Mouse (Mus musculus) hindbrain, embryonic 11.5 days (tissue): ENCODE data around the gene Spdl1. TPM values are rescaled to one million over a fixed set of nuclear protein-coding genes. Genes with fewer than 3 reads are reported as not detected.
A peak's percentile ranks its signal among the peaks of the same experiment; 100 is the strongest.

ENCODE experiments used
- ATAC-seq: fragments of 200-750 bp; cut with Nextera tagmentation; 2 replicates; pipeline ENCODE4 v1.8.0; 2017; ENCODE audit warnings: mild to moderate bottlenecking, moderate TSS enrichment, moderate library complexity; ENCODE audit not compliant: low FRiP score
- DNase-seq: peaks from one replicate; pipeline ENCODE4 v3.0.0-alpha.2; 2015; ENCODE audit warnings: low spot score
- H3K27ac ChIP-seq: fragments of 300-500 bp; sonication (generic); 2 replicates; pipeline ENCODE4 v1.5.1; 2014; ENCODE audit warnings: mild to moderate bottlenecking, low read depth, low read length
- H3K27me3 ChIP-seq: fragments of 300-500 bp; sonication (generic); 2 replicates; pipeline ENCODE4 v1.6.1; 2014; ENCODE audit warnings: mild to moderate bottlenecking, low read length, moderate library complexity, mixed read lengths; ENCODE audit not compliant: control insufficient read depth, insufficient read depth
- H3K36me3 ChIP-seq: fragments of 300-500 bp; sonication (generic); 2 replicates; pipeline ENCODE4 v1.6.1; 2014; ENCODE audit warnings: mild to moderate bottlenecking, low read length, moderate library complexity, mixed read lengths; ENCODE audit not compliant: control insufficient read depth, insufficient read depth
- H3K4me1 ChIP-seq: fragments of 300-500 bp; sonication (generic); replicated peaks from 2 replicates; pipeline ENCODE4 v1.6.1; 2014; ENCODE audit warnings: low read length, mixed read lengths; ENCODE audit not compliant: control insufficient read depth, insufficient read depth
- H3K4me2 ChIP-seq: fragments of 300-500 bp; sonication (generic); replicated peaks from 2 replicates; pipeline ENCODE4 v1.6.1; 2014; ENCODE audit warnings: mild to moderate bottlenecking, low read depth, low read length
- H3K4me3 ChIP-seq: fragments of 300-500 bp; sonication (generic); 2 replicates; pipeline ENCODE4 v1.5.1; 2014; ENCODE audit warnings: low read depth, low read length
- H3K9ac ChIP-seq: fragments of 300-500 bp; sonication (generic); 2 replicates; pipeline ENCODE4 v1.6.1; 2014; ENCODE audit warnings: low read depth, low read length
- H3K9me3 ChIP-seq: fragments of 300-500 bp; sonication (generic); 2 replicates; pipeline ENCODE4 v1.6.1; 2016; ENCODE audit warnings: low read length; ENCODE audit not compliant: control insufficient read depth
- WGBS: fragments of 180-500 bp; shearing (Covaris S2); extraction: QIAGEN DNeasy Blood & Tissue Kit; methylation state at CpG from one replicate; pipeline ENCODE4 v1.1.7; 2014; 5-methylcytosine and 5-hydroxymethylcytosine counted together
- polyA plus RNA-seq: library from polyadenylated mRNA; unstranded; fragments of >200 nt; fragmentation: Nextera tagmentation; extraction: Ambion mirVana; gene quantifications from 2 replicates; pipeline ENCODE4 v1.2.1, GENCODE M21; 2014

The Spdl1 gene
- polyA plus RNA-seq, 1 experiment from 2014 or later = 28.5 TPM

GRCm38 (mm10) chr11:34773304-34773895, 60.0 kb downstream of the Spdl1 start:
- no peak for ATAC-seq
- WGBS = 89% methylated on average over 9 of the region's 9 CpGs
- Histone ChIP-seq H3K4me2 (no peak overlapping the region), H3K9me3 (no peaks in the 10 kb centered on the region), H3K27me3 (no peaks in the 10 kb centered on the region), H3K9ac (no peak overlapping the region), H3K27ac (no peak overlapping the region), H3K4me3 (no peak overlapping the region), H3K36me3 (no peaks in the 10 kb centered on the region), H3K4me1 (no peaks in the 10 kb centered on the region)
- no peak for DNase-seq

- Histone ChIP-seq H3K27ac (no peak overlapping the region), H3K4me3 (no peak overlapping the region), H3K9ac (no peak overlapping the region), H3K4me1 (no peaks in the 10 kb centered on the region), H3K9me3 (no peaks in the 10 kb centered on the region), H3K27me3 (no peaks in the 10 kb centered on the region), H3K4me2 (no peak overlapping the region), H3K36me3 (no peaks in the 10 kb centered on the region)
- ATAC-seq (no peak), DNase-seq (peak; percentile 8)
- WGBS = 61% methylated on average over 12 of the region's 12 CpGs
Observed at GRCm38 (mm10) chr11:34771221-34771986, 62.0 kb downstream of the Spdl1 start.

- H3K4me2 ChIP-seq = no peak overlapping the region
- no peak overlapping the region for H3K9ac ChIP-seq
- H3K27ac ChIP-seq = no peak overlapping the region
- ATAC-seq (no peak), DNase-seq (no peak)
- no peak overlapping the region for H3K4me3 ChIP-seq
- H3K9me3 ChIP-seq = no peaks in the 10 kb centered on the region
- no peaks in the 10 kb centered on the region for H3K27me3 ChIP-seq
- H3K4me1 ChIP-seq = no peaks in the 10 kb centered on the region
- 60% methylated on average over 4 of the region's 4 CpGs for WGBS
- no peaks in the 10 kb centered on the region for H3K36me3 ChIP-seq
Observed at GRCm38 (mm10) chr11:34770666-34771065, 62.8 kb downstream of the Spdl1 start.

- Histone ChIP-seq H3K4me3 (no peak overlapping the region), H3K9me3 (no peaks in the 10 kb centered on the region), H3K4me2 (no peak overlapping the region), H3K27ac (no peak overlapping the region), H3K36me3 (no peaks in the 10 kb centered on the region), H3K27me3 (no peaks in the 10 kb centered on the region), H3K4me1 (no peaks in the 10 kb centered on the region), H3K9ac (no peak overlapping the region)
- no peak for DNase-seq
- ATAC-seq = no peak
- WGBS = 76% methylated on average over 8 of the region's 8 CpGs
Observed at GRCm38 (mm10) chr11:34769946-34770345, 63.5 kb downstream of the Spdl1 start.

GRCm38 (mm10) chr11:34769396-34769795, 64.0 kb downstream of the Spdl1 start:
- DNase-seq (no peak), ATAC-seq (no peak)
- Histone ChIP-seq H3K4me2 (no peak overlapping the region), H3K4me1 (no peaks in the 10 kb centered on the region), H3K4me3 (no peak overlapping the region), H3K9me3 (no peaks in the 10 kb centered on the region), H3K27ac (no peak overlapping the region), H3K9ac (no peak overlapping the region), H3K27me3 (no peaks in the 10 kb centered on the region), H3K36me3 (no peaks in the 10 kb centered on the region)
- 72% methylated on average over 2 of the region's 2 CpGs for WGBS

- H3K4me2 ChIP-seq = no peak overlapping the region
- no peak overlapping the region for H3K27ac ChIP-seq
- DNase-seq = no peak
- no peak overlapping the region for H3K9ac ChIP-seq
- no peak for ATAC-seq
- 91% methylated on average over 5 of the region's 5 CpGs for WGBS
- no peaks in the 10 kb centered on the region for H3K4me1 ChIP-seq
- H3K27me3 ChIP-seq = no peaks in the 10 kb centered on the region
- no peak overlapping the region for H3K4me3 ChIP-seq
- H3K36me3 ChIP-seq = no peaks in the 10 kb centered on the region
- no peaks in the 10 kb centered on the region for H3K9me3 ChIP-seq
Observed at GRCm38 (mm10) chr11:34763739-34764361, 69.6 kb downstream of the Spdl1 start.

GRCm38 (mm10) chr11:34762570-34763127, 70.8 kb downstream of the Spdl1 start:
- Histone ChIP-seq H3K4me2 (no peak overlapping the region), H3K27ac (no peak overlapping the region), H3K27me3 (no peaks in the 10 kb centered on the region), H3K4me1 (no peaks in the 10 kb centered on the region), H3K9me3 (no peaks in the 10 kb centered on the region), H3K4me3 (no peak overlapping the region), H3K9ac (no peak overlapping the region), H3K36me3 (no peaks in the 10 kb centered on the region)
- ATAC-seq (no peak), DNase-seq (no peak)
- 83% methylated on average over 5 of the region's 5 CpGs for WGBS

GRCm38 (mm10) chr11:34762125-34762524, 71.3 kb downstream of the Spdl1 start:
- H3K27ac ChIP-seq = no peak overlapping the region
- no peaks in the 10 kb centered on the region for H3K4me1 ChIP-seq
- no peak overlapping the region for H3K4me3 ChIP-seq
- H3K4me2 ChIP-seq = no peak overlapping the region
- H3K27me3 ChIP-seq = no peaks in the 10 kb centered on the region
- ATAC-seq = no peak
- H3K9me3 ChIP-seq = no peaks in the 10 kb centered on the region
- no peaks in the 10 kb centered on the region for H3K36me3 ChIP-seq
- no peak overlapping the region for H3K9ac ChIP-seq
- no peak for DNase-seq
- 85% methylated on average over 6 of the region's 6 CpGs for WGBS
